Mouse (Mus musculus) neural tube, embryonic 14.5 days (tissue): ENCODE measurements around the gene Anapc15-ps. TPM values are rescaled to one million over a fixed set of nuclear protein-coding genes. Genes with fewer than 3 reads are reported as not detected.

ENCODE experiments used
- polyA plus RNA-seq: library from polyadenylated mRNA; unstranded; fragments of >200 nt; fragmentation: Nextera tagmentation; extraction: Ambion mirVana; gene quantifications from 2 replicates; pipeline ENCODE4 v1.2.1, GENCODE M21; 2014

Gene Anapc15-ps
- polyA plus RNA-seq, 1 experiment from 2014 or later, result not detected

Other genes with a start within 250 kb of the Anapc15-ps start
- gene Mrpl42, start 171.5 kb downstream of the Anapc15-ps start, polyA plus RNA-seq, result 252 and 276 TPM in 2 replicates
- gene Ube2n, start 158.3 kb downstream of the Anapc15-ps start, polyA plus RNA-seq, result 369 and 376 TPM in 2 replicates
- 91.5 and 116 TPM in 2 replicates for gene Nudt4, start 109.3 kb downstream of the Anapc15-ps start, polyA plus RNA-seq
- gene Gm33543, start 169.5 kb upstream of the Anapc15-ps start, polyA plus RNA-seq, result not detected in 2 replicates